Mouse (Mus musculus) lung, postnatal 36 days (tissue): ENCODE measurements around the gene Slc1a7.
A peak's percentile ranks its signal among the peaks of the same experiment; 100 is the strongest.

Experiments
- DNase-seq: peaks from one replicate; pipeline ENCODE4 v3.0.0; 2022; ENCODE audit warnings: mixed read lengths

Gene Slc1a7

GRCm38 (mm10) chr4:108055873-108056272 lies 87.7 kb downstream of the Slc1a7 start:
- peak; percentile 44 for DNase-seq

GRCm38 (mm10) chr4:108057247-108057646 lies 89.1 kb downstream of the Slc1a7 start:
- DNase-seq = no peak

GRCm38 (mm10) chr4:108058166-108058565 lies 90.0 kb downstream of the Slc1a7 start:
- peak; percentile 35 for DNase-seq

- no peak for DNase-seq
Measured at GRCm38 (mm10) chr4:108059601-108060379, 91.7 kb downstream of the Slc1a7 start.

- DNase-seq = no peak
Measured at GRCm38 (mm10) chr4:108060774-108061173, 92.6 kb downstream of the Slc1a7 start.

- no peak for DNase-seq
Measured at GRCm38 (mm10) chr4:108062524-108062923, 94.4 kb downstream of the Slc1a7 start.
